Mouse (Mus musculus) regulatory T cell (primary cell): Measurements from ENCODE around the gene Brix1.

ENCODE experiments used
- in situ Hi-C: fragments of 300-600 bp; cut with MboI, MseI; formaldehyde crosslinking; loops from one replicate; pipeline ENCODE4 v1.15.1; 2025; ENCODE audit warnings: high pct_unique_total_duplicates

Brix1 gene

GRCm38 (mm10) chr15:10460986-10461385 lies 24.8 kb downstream of the Brix1 start:
- in situ Hi-C loops, result no loop called here

- in situ Hi-C loops, result loop anchor here (10.0 kb wide), 1 partner anchor 212 kb away; no protein-coding TSS in a partner anchor
Measured at GRCm38 (mm10) chr15:10447102-10447501, 38.6 kb downstream of the Brix1 start.

- in situ Hi-C loops, result loop anchor here (10.0 kb wide), 1 partner anchor 207 kb away; no protein-coding TSS in a partner anchor
Measured at GRCm38 (mm10) chr15:10442275-10442674, 43.5 kb downstream of the Brix1 start.

- in situ Hi-C loops, result loop anchor here (10.0 kb wide), 1 partner anchor 207 kb away; no protein-coding TSS in a partner anchor
Measured at GRCm38 (mm10) chr15:10441493-10441892, 44.3 kb downstream of the Brix1 start.

GRCm38 (mm10) chr15:10439963-10440362 lies 45.8 kb downstream of the Brix1 start:
- in situ Hi-C loops, result loop anchor here (10.0 kb wide), 1 partner anchor 205 kb away; no protein-coding TSS in a partner anchor

- in situ Hi-C loops, result no loop called here
Measured at GRCm38 (mm10) chr15:10436893-10437292, 48.9 kb downstream of the Brix1 start.

- in situ Hi-C loops, result loop anchor here (10.0 kb wide), 1 partner anchor 1772 kb away; no protein-coding TSS in a partner anchor
Measured at GRCm38 (mm10) chr15:10426545-10427266, 59.0 kb downstream of the Brix1 start.

GRCm38 (mm10) chr15:10426124-10426523 lies 59.6 kb downstream of the Brix1 start:
- in situ Hi-C loops, result loop anchor here (10.0 kb wide), 1 partner anchor 1771 kb away; no protein-coding TSS in a partner anchor
